Mouse (Mus musculus) CH12.LX (cell line): ENCODE data around the gene Snw1. TPM values are rescaled to one million over a fixed set of nuclear protein-coding genes. Genes with fewer than 3 reads are reported as not detected.

Experiments
- DNase-seq: peaks from one replicate; pipeline ENCODE4 v3.0.0-alpha.2; 2013; ENCODE audit errors: extremely low read depth
- H3K27ac ChIP-seq: 2 replicates; pipeline ENCODE4 v1.5.1; 2012; ENCODE audit warnings: low read depth, mild to moderate bottlenecking, control low read depth, moderate library complexity; ENCODE audit not compliant: insufficient read depth
- H3K27me3 ChIP-seq: replicated peaks from 2 replicates; pipeline ENCODE3; 2012; ENCODE audit warnings: inconsistent platforms
- H3K36me3 ChIP-seq, 2 experiments: replicated peaks in 1 of 2; 2 replicates each; pipeline versions ENCODE3 to v1.6.1; 2012; ENCODE audit warnings: inconsistent platforms in 1 of 2, low read length in 1 of 2, mild to moderate bottlenecking in 1 of 2, mixed read lengths in 1 of 2, moderate library complexity in 1 of 2; ENCODE audit not compliant: control insufficient read depth in 1 of 2, insufficient read depth in 1 of 2
- H3K4me1 ChIP-seq, 2 experiments: 2 replicates each; pipeline ENCODE4 v1.6.1; 2012; ENCODE audit warnings: inconsistent platforms in 1 of 2, moderate library complexity in 1 of 2; ENCODE audit not compliant: insufficient read depth in 2 of 2, control insufficient read depth in 1 of 2
- H3K4me2 ChIP-seq: 2 replicates; pipeline ENCODE4 v1.6.1; 2012; ENCODE audit warnings: low read depth, mild to moderate bottlenecking, control low read depth; ENCODE audit not compliant: poor library complexity, insufficient read depth, severe bottlenecking
- H3K4me3 ChIP-seq, 3 experiments: fragments of 150-350 bp in 1 of 3; sonication (generic) in 1 of 3; replicated peaks in 1 of 3; 2 replicates each; pipeline versions ENCODE3 to v1.5.1; 2011 to 2012; ENCODE audit warnings: low read depth in 2 of 3, low read length in 2 of 3, mild to moderate bottlenecking in 2 of 3, moderate library complexity in 2 of 3, control low read depth in 1 of 3, improper control_type of control experiment in 1 of 3, inconsistent platforms in 1 of 3, mixed read lengths in 1 of 3; ENCODE audit not compliant: poor library complexity in 1 of 3
- H3K79me2 ChIP-seq: replicated peaks from 2 replicates; pipeline ENCODE4 v1.6.1; 2012; ENCODE audit warnings: mild to moderate bottlenecking, moderate library complexity; ENCODE audit not compliant: control insufficient read depth, poor library complexity, insufficient read depth, severe bottlenecking; ENCODE audit errors: extremely low read depth
- H3K9ac ChIP-seq: 2 replicates; pipeline ENCODE4 v1.6.1; 2012; ENCODE audit warnings: low read depth, mild to moderate bottlenecking, control low read depth, moderate library complexity; ENCODE audit not compliant: insufficient read depth
- H3K9me3 ChIP-seq: replicated peaks from 2 replicates; pipeline ENCODE3; 2012; ENCODE audit warnings: low read length, inconsistent platforms, mixed read lengths
- BHLHE40 ChIP-seq: IDR thresholded peaks from 2 replicates; pipeline ENCODE4 v1.6.1; 2011; ENCODE audit warnings: mild to moderate bottlenecking, low read depth, low read length, improper control_type of control experiment
- CHD1 ChIP-seq: IDR thresholded peaks from 2 replicates; pipeline ENCODE4 v1.6.1; 2012; ENCODE audit warnings: low read depth, low read length, improper control_type of control experiment, inconsistent platforms
- CHD2 ChIP-seq: IDR thresholded peaks from 2 replicates; pipeline ENCODE4 v1.6.1; 2011; ENCODE audit warnings: low read length, improper control_type of control experiment
- CTCF ChIP-seq, 2 experiments: IDR thresholded peaks in 1 of 2; conservative IDR thresholded peaks in 1 of 2; 2 replicates each; pipeline ENCODE4 v1.5.1; 2011 to 2012; ENCODE audit warnings: low read depth in 2 of 2, low read length in 2 of 2, improper control_type of control experiment in 1 of 2, inconsistent platforms in 1 of 2, mild to moderate bottlenecking in 1 of 2, moderate library complexity in 1 of 2
- E2F4 ChIP-seq: IDR thresholded peaks from 2 replicates; pipeline ENCODE4 v1.6.1; 2011; ENCODE audit warnings: low read depth, low read length, improper control_type of control experiment; ENCODE audit not compliant: insufficient replicate concordance
- ELF1 ChIP-seq: IDR thresholded peaks from 2 replicates; pipeline ENCODE4 v1.6.1; 2014; ENCODE audit warnings: low read depth, mild to moderate bottlenecking, inconsistent platforms, low read length, improper control_type of control experiment
- EP300 ChIP-seq: IDR thresholded peaks from 2 replicates; pipeline ENCODE4 v1.6.1; 2011; ENCODE audit warnings: low read length, improper control_type of control experiment
- ETS1 ChIP-seq: conservative IDR thresholded peaks from 2 replicates; pipeline ENCODE4 v1.6.1; 2012; ENCODE audit warnings: low read depth, mild to moderate bottlenecking, inconsistent platforms, low read length, improper control_type of control experiment, moderate library complexity
- GABPA ChIP-seq: IDR thresholded peaks from 2 replicates; pipeline ENCODE4 v1.6.1; 2012; ENCODE audit warnings: low read depth, low read length, improper control_type of control experiment, inconsistent platforms; ENCODE audit not compliant: insufficient replicate concordance
- HCFC1 ChIP-seq: IDR thresholded peaks from 2 replicates; pipeline ENCODE4 v1.6.1; 2012; ENCODE audit warnings: low read depth, mild to moderate bottlenecking, inconsistent platforms, low read length, improper control_type of control experiment
- JUN ChIP-seq: IDR thresholded peaks from 2 replicates; pipeline ENCODE4 v1.6.1; 2011; ENCODE audit warnings: low read depth, mild to moderate bottlenecking, low read length, improper control_type of control experiment, moderate library complexity; ENCODE audit not compliant: insufficient read depth
- JUND ChIP-seq: conservative IDR thresholded peaks from 2 replicates; pipeline ENCODE4 v1.6.1; 2011; ENCODE audit warnings: low read depth, low read length, improper control_type of control experiment
- KAT2A ChIP-seq: IDR thresholded peaks from 2 replicates; pipeline ENCODE4 v1.6.1; 2012; ENCODE audit warnings: low read length, improper control_type of control experiment, inconsistent platforms; ENCODE audit not compliant: insufficient replicate concordance
- MAFK ChIP-seq: IDR thresholded peaks from 2 replicates; pipeline ENCODE4 v1.6.1; 2011; ENCODE audit warnings: low read length, improper control_type of control experiment; ENCODE audit not compliant: insufficient replicate concordance
- MAX ChIP-seq: IDR thresholded peaks from 2 replicates; pipeline ENCODE4 v1.6.1; 2011; ENCODE audit warnings: low read length, improper control_type of control experiment
- MAZ ChIP-seq: IDR thresholded peaks from 2 replicates; pipeline ENCODE4 v1.6.1; 2012; ENCODE audit warnings: low read depth, mild to moderate bottlenecking, inconsistent platforms, low read length, improper control_type of control experiment, moderate library complexity
- MEF2A ChIP-seq: IDR thresholded peaks from 2 replicates; pipeline ENCODE4 v1.6.1; 2014; ENCODE audit warnings: low read depth, mild to moderate bottlenecking, inconsistent platforms, low read length, improper control_type of control experiment, borderline replicate concordance
- MXI1 ChIP-seq: IDR thresholded peaks from 2 replicates; pipeline ENCODE4 v1.6.1; 2011; ENCODE audit warnings: mild to moderate bottlenecking, low read depth, low read length, improper control_type of control experiment
- MYC ChIP-seq: IDR thresholded peaks from 2 replicates; pipeline ENCODE4 v1.6.1; 2011; ENCODE audit warnings: low read depth, mild to moderate bottlenecking, improper control_type of control experiment, low read length
- NELFE ChIP-seq: IDR thresholded peaks from 2 replicates; pipeline ENCODE4 v1.6.1; 2011; ENCODE audit warnings: low read depth, low read length, improper control_type of control experiment
- NRF1 ChIP-seq: IDR thresholded peaks from 2 replicates; pipeline ENCODE4 v1.6.1; 2014; ENCODE audit warnings: low read depth, mild to moderate bottlenecking, inconsistent platforms, low read length, improper control_type of control experiment, moderate library complexity
- PAX5 ChIP-seq: IDR thresholded peaks from 2 replicates; pipeline ENCODE4 v1.6.1; 2012; ENCODE audit warnings: low read length, inconsistent platforms, mixed read lengths
- POLR2A ChIP-seq: IDR thresholded peaks from 2 replicates; pipeline ENCODE4 v1.6.1; 2011; ENCODE audit warnings: low read depth, mild to moderate bottlenecking, improper control_type of control experiment, low read length
- POLR2AphosphoS2 ChIP-seq: IDR thresholded peaks from 2 replicates; pipeline ENCODE4 v1.6.1; 2011; ENCODE audit warnings: low read depth, low read length, improper control_type of control experiment
- RAD21 ChIP-seq: IDR thresholded peaks from 2 replicates; pipeline ENCODE4 v1.6.1; 2011; ENCODE audit warnings: low read depth, mild to moderate bottlenecking, low read length, improper control_type of control experiment, moderate library complexity
- RCOR1 ChIP-seq: conservative IDR thresholded peaks from 2 replicates; pipeline ENCODE4 v1.6.1; 2012; ENCODE audit warnings: low read depth, mild to moderate bottlenecking, inconsistent platforms, low read length, improper control_type of control experiment
- SIN3A ChIP-seq: IDR thresholded peaks from 2 replicates; pipeline ENCODE4 v1.6.1; 2012; ENCODE audit warnings: low read length, improper control_type of control experiment, inconsistent platforms
- TBP ChIP-seq: conservative IDR thresholded peaks from 2 replicates; pipeline ENCODE4 v1.6.1; 2011; ENCODE audit warnings: low read depth, low read length, improper control_type of control experiment
- TCF12 ChIP-seq: IDR thresholded peaks from 2 replicates; pipeline ENCODE4 v1.6.1; 2014; ENCODE audit warnings: low read depth, mild to moderate bottlenecking, inconsistent platforms, low read length, improper control_type of control experiment
- UBTF ChIP-seq: IDR thresholded peaks from 2 replicates; pipeline ENCODE4 v1.6.1; 2012; ENCODE audit warnings: low read depth, mild to moderate bottlenecking, inconsistent platforms, low read length, improper control_type of control experiment, moderate library complexity
- USF2 ChIP-seq: conservative IDR thresholded peaks from 2 replicates; pipeline ENCODE4 v1.6.1; 2011; ENCODE audit warnings: low read depth, low read length, improper control_type of control experiment
- ZC3H11A ChIP-seq: IDR thresholded peaks from 2 replicates; pipeline ENCODE4 v1.6.1; 2012; ENCODE audit warnings: low read depth, mild to moderate bottlenecking, inconsistent platforms, low read length, improper control_type of control experiment
- ZKSCAN1 ChIP-seq: IDR thresholded peaks from 2 replicates; pipeline ENCODE4 v1.6.1; 2012; ENCODE audit warnings: low read depth, inconsistent platforms, low read length, improper control_type of control experiment, borderline replicate concordance
- ZMIZ1 ChIP-seq: IDR thresholded peaks from 2 replicates; pipeline ENCODE4 v1.6.1; 2012; ENCODE audit warnings: low read depth, mild to moderate bottlenecking, inconsistent platforms, low read length, improper control_type of control experiment
- ZNF384 ChIP-seq: IDR thresholded peaks from 2 replicates; pipeline ENCODE4 v1.6.1; 2012; ENCODE audit warnings: low read depth, low read length, improper control_type of control experiment, inconsistent platforms
- dilution Hi-C: fragments of 300-500 bp; cut with MboI; formaldehyde crosslinking; loops from 2 replicates; pipeline ENCODE4 v1.14.3; 2020; ENCODE audit warnings: low sequenced_read_pairs; ENCODE audit not compliant: extremely low pct_unique_long_range_greater_than_20kb, extremely low pct_ligation_motif_present
- in situ Hi-C: fragments of 300-500 bp; cut with MboI; formaldehyde crosslinking; loops from 3 replicates; pipeline ENCODE4 v1.14.3; 2019; ENCODE audit warnings: low sequenced_read_pairs, low pct_ligation_motif_present, low pct_unique_long_range_greater_than_20kb, mixed read lengths
- polyA plus RNA-seq: library from polyadenylated mRNA; unstranded; fragments of >175 nt; gene quantifications from 2 replicates; pipeline ENCODE4 v1.2.1, GENCODE M21; 2012; ENCODE audit warnings: low read depth; ENCODE audit not compliant: insufficient read length
- total RNA-seq, 2 experiments: library from RNA; depleted of rRNA; stranded (reverse); fragments of 300-350 nt in 1 of 2; fragments of >200 nt in 1 of 2; gene quantifications; 2 replicates each; pipeline ENCODE4 v1.2.3; 2012 to 2014

Gene Snw1
- total and polyA plus RNA-seq, 3 experiments = 78.0 to 116 (median 96.8) TPM

- TF ChIP-seq UBTF = peak; percentile 85; the same call in 1 of the 2 replicates
These were observed 28.9 kb downstream of the Snw1 start (continued) for GRCm38 (mm10) chr12:87443115-87443699.

GRCm38 (mm10) chr12:87442177-87443114 lies 29.6 kb downstream of the Snw1 start:
- Histone ChIP-seq H3K9me3 (no peaks in the 10 kb centered on the region), H3K9ac (peak overlapping the region; percentile 83), H3K79me2 (peaks cover 85% of the 10 kb centered on the region), H3K4me3 (peak overlapping the region; percentile 91 to 96 (median 94)), H3K4me2 (peak overlapping the region; percentile 96), H3K4me1 (peaks cover 0 to 48% of the 10 kb centered on the region in 2 experiments; a peak in 2 of 4 replicates), H3K36me3 (peaks cover 33 to 59% of the 10 kb centered on the region in 2 experiments), H3K27me3 (no peaks in the 10 kb centered on the region), H3K27ac (no peak overlapping the region)
- dilution Hi-C loops = no loop called here
- in situ Hi-C loops = no loop called here
- DNase-seq = peak; percentile 55
- TF ChIP-seq NRF1 (no peak), RCOR1 (no peak), ZNF384 (no peak), SIN3A (peak; percentile 37; the same call in 1 of the 2 replicates), POLR2AphosphoS2 (no peak), JUN (no peak), ELF1 (no peak), BHLHE40 (no peak), POLR2A (0 out of 2 replicates have a peak, but pooled peaks have one; percentile 28), MEF2A (no peak), CTCF (conservative IDR thresholded peaks at IDR 0.05 in 1 of 2, IDR thresholded peaks at IDR 0.05 in 1 of 2; ENCODE audit: low read depth in 2 of 2, low read length in 2 of 2) (no peak), NELFE (no peak), MAX (peak; percentile 94), MYC (peak; percentile 97), CHD1 (0 out of 2 replicates have a peak, but pooled peaks have one; percentile 5), ZC3H11A (no peak), ZMIZ1 (no peak), ZKSCAN1 (no peak), JUND (no peak), MXI1 (peak; percentile 90), E2F4 (no peak), CHD2 (no peak), GABPA (no peak), MAFK (no peak), HCFC1 (no peak), PAX5 (no peak), EP300 (no peak), ETS1 (no peak), RAD21 (no peak), KAT2A (no peak), USF2 (no peak; the same call in 1 of the 2 replicates), TCF12 (no peak), TBP (0 out of 2 replicates have a peak, but pooled peaks have one; percentile 16), MAZ (no peak)
